Mouse (Mus musculus) embryonic facial prominence, embryonic 14.5 days (tissue): ENCODE measurements around the gene Olfr101. TPM values are rescaled to one million over a fixed set of nuclear protein-coding genes. Genes with fewer than 3 reads are reported as not detected.
A peak's percentile ranks its signal among the peaks of the same experiment; 100 is the strongest.

Experiments used
- ATAC-seq: fragments of 200-750 bp; cut with Nextera tagmentation; 2 replicates; pipeline ENCODE4 v1.8.0; 2017; ENCODE audit warnings: low read depth, moderate number of reproducible peaks, moderate TSS enrichment
- DNase-seq: peaks from one replicate; pipeline ENCODE4 v3.0.0-alpha.2; 2015; ENCODE audit warnings: low spot score
- H3K27ac ChIP-seq: fragments of 300-500 bp; sonication (generic); replicated peaks from 2 replicates; pipeline ENCODE4 v1.5.1; 2014; ENCODE audit warnings: low read depth, mild to moderate bottlenecking, low read length, moderate library complexity
- H3K27me3 ChIP-seq: fragments of 300-500 bp; sonication (generic); replicated peaks from 2 replicates; pipeline ENCODE4 v1.6.1; 2014; ENCODE audit warnings: low read length; ENCODE audit not compliant: control insufficient read depth, insufficient read depth
- H3K36me3 ChIP-seq: fragments of 300-500 bp; sonication (generic); 2 replicates; pipeline ENCODE4 v1.6.1; 2014; ENCODE audit warnings: low read length, mixed read lengths; ENCODE audit not compliant: control insufficient read depth, insufficient read depth
- H3K4me1 ChIP-seq: fragments of 300-500 bp; sonication (generic); 2 replicates; pipeline ENCODE4 v1.6.1; 2014; ENCODE audit warnings: antibody characterized with exemption, low read length; ENCODE audit not compliant: control insufficient read depth, insufficient read depth
- H3K4me2 ChIP-seq: fragments of 300-500 bp; sonication (generic); 2 replicates; pipeline ENCODE4 v1.6.1; 2014; ENCODE audit warnings: low read depth, mild to moderate bottlenecking, low read length, moderate library complexity, mixed read lengths
- H3K4me3 ChIP-seq: fragments of 300-500 bp; sonication (generic); 2 replicates; pipeline ENCODE4 v1.5.1; 2014; ENCODE audit warnings: low read depth, mild to moderate bottlenecking, low read length
- H3K9ac ChIP-seq: fragments of 300-500 bp; sonication (generic); 2 replicates; pipeline ENCODE4 v1.6.1; 2014; ENCODE audit warnings: low read depth, mild to moderate bottlenecking, low read length, moderate library complexity, mixed read lengths
- H3K9me3 ChIP-seq: fragments of 300-500 bp; sonication (generic); 2 replicates; pipeline ENCODE4 v1.6.1; 2016; ENCODE audit warnings: low read length; ENCODE audit not compliant: control insufficient read depth
- WGBS: fragments of 180-500 bp; shearing (Covaris S2); extraction: QIAGEN DNeasy Blood & Tissue Kit; methylation state at CpG from one replicate; pipeline ENCODE4 v1.1.7; 2014; 5-methylcytosine and 5-hydroxymethylcytosine counted together
- polyA plus RNA-seq: library from polyadenylated mRNA; unstranded; fragments of >200 nt; fragmentation: Nextera tagmentation; extraction: Ambion mirVana; gene quantifications from 2 replicates; pipeline ENCODE4 v1.2.1, GENCODE M21; 2014

Gene Olfr101
- polyA plus RNA-seq, 1 experiment from 2014 or later = not detected

DNA sequence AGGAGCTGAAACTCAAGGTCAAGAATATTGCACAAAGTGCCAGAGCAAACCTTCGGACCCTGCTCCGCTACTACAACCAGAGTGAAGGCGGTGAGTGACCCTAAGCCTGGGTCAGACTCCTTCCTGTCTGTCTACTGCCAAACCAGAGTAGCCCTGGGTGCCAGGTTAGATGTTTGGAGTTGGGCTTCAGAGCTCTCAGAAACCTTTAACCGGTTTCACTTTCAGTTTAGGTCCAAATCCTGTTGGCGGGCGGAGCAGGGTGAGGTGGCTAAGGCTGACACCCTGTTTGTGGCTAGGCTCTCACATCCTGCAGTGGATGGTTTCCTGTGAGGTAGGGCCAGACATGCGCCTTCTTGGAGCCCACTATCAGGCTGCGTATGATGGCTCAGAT is 33.4 kb downstream of the Olfr101 start:
- DNase-seq (no peak), ATAC-seq (no peak)

DNA sequence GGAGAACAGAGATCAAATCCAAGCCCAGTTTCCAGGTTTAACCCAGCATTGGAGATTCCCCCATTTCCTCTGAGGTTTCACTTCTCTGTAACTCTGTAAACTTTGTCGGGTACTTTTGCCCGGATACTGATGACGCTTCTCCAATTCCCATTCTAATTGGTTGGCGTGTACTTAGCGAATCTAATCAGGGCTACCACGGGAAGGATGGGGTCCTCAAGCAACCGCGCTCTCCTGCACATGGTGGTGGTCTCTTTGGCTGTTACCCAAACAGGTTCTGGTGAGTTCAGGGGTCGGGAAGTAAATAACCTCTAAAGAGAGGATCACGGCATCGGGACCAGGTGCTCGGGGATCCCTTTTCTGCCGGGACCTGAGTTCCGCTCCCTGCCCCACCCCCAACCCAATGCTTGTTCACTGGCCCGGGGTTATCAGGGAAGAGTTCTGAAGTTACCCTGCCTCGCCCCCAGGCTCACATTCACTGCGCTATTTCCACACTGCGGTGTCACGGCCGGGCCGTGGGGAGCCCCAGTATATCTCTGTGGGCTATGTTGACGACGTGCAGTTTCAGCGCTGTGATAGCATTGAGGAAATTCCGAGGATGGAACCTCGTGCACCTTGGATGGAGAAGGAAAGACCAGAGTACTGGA is 33.9 kb downstream of the Olfr101 start, which contains the start of gene H2-M3:
Gene H2-M3, plus strand, starts transcription at position 163 of the 644 bp plus-strand sequence.
- H3K4me1 ChIP-seq = no peaks in the 10 kb centered on the region
- no peaks in the 10 kb centered on the region for H3K27me3 ChIP-seq
- peak within 1 kb of the TSS; percentile 92 for H3K4me2 ChIP-seq
- peak within 1 kb of the TSS; percentile 53 for H3K4me3 ChIP-seq
- no peak within 1 kb of the TSS for H3K27ac ChIP-seq
- DNase-seq (peak; percentile 84), ATAC-seq (peak; percentile 96)
- no peaks in the 10 kb centered on the region for H3K9me3 ChIP-seq
- 3% methylated on average over 26 of the region's 26 CpGs for WGBS
- H3K36me3 ChIP-seq = no peaks in the 10 kb centered on the region
- peak within 1 kb of the TSS; percentile 38 for H3K9ac ChIP-seq

More for the DNA sequence above, 33.4 kb downstream of the Olfr101 start:
- no peaks in the 10 kb centered on the region for H3K36me3 ChIP-seq
- H3K27me3 ChIP-seq = no peaks in the 10 kb centered on the region
- peak overlapping the region; percentile 92 for H3K4me2 ChIP-seq
- no peak overlapping the region for H3K9ac ChIP-seq
- H3K4me3 ChIP-seq = peak overlapping the region; percentile 53
- H3K9me3 ChIP-seq = no peaks in the 10 kb centered on the region
- no peak overlapping the region for H3K27ac ChIP-seq
- no peaks in the 10 kb centered on the region for H3K4me1 ChIP-seq
- WGBS = 71% methylated on average over 8 of the region's 8 CpGs

DNA sequence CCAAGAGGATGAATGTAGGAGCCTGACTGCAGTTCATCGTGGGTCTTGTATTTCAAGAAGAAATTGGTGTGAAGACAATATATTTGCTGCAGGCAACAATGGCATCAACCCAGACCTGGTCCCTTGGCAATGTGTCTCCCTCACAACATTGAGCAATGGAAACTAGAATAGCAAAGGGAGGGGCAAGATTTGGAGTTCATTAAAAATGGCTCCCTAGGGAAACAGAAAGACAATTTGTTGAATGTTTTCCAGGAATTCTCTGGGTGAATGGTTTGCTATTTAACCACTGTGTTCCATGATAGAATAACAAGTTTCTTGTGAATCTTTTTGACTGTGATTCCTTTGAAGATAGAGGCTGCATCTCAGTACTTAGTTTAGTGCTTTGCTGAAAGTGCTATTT is 40.5 kb downstream of the Olfr101 start, which contains the start of gene Olfr98:
Gene Olfr98, minus strand, starts transcription at position 124 of the 400 bp plus-strand sequence.
- no peak for DNase-seq
- ATAC-seq = no peak
- no peak within 1 kb of the TSS for H3K4me2 ChIP-seq
- 71% methylated on average over 1 of the region's 1 CpGs for WGBS
- H3K4me1 ChIP-seq = no peaks in the 10 kb centered on the region
- no peak within 1 kb of the TSS for H3K9ac ChIP-seq
- no peak within 1 kb of the TSS for H3K27ac ChIP-seq
- no peaks in the 10 kb centered on the region for H3K9me3 ChIP-seq
- no peak within 1 kb of the TSS for H3K4me3 ChIP-seq
- H3K36me3 ChIP-seq = no peaks in the 10 kb centered on the region
- H3K27me3 ChIP-seq = no peaks in the 10 kb centered on the region

DNA sequence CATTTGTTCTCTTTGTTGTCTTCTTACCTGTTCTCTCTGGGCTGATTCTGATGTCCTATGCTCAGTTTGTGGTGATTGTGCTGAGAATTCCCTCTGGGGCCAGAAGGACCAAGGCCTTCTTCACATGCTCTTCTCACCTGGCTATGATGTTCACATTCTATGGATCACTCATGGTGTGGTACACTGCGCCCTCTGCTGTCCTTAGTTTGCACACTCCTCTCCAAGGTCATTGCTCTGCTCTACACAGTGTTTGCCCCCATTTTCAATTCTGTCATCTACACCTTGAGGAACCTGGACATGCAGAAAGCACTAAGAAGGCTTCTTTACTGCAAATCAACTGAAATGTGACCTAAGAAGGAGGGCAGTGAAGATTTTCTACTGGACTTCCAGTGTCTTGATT is 53.6 kb downstream of the Olfr101 start:
- 20% methylated on average over 1 of the region's 1 CpGs for WGBS

DNA sequence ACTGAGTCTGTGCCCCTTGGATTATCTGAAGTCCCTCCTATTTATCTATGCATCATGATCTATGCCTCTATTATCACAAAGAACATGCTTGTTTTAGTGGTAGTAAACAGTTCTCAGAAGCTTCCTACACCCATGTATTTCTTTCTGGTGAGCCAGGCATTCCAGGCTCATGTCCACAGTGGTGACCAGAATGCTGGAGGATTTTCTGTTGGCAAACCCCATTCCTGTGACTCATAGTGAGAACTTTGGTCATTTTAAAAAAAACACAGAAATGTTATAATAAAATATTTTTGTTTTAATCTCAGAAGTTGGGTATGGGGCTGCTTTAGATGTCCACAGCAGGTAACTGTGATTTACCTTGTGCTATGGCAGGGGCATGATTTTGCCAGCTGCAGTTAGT is 54.7 kb downstream of the Olfr101 start:
- DNase-seq = no peak
- Histone ChIP-seq H3K4me3 (no peak overlapping the region), H3K9ac (no peak overlapping the region), H3K36me3 (no peaks in the 10 kb centered on the region), H3K4me1 (no peaks in the 10 kb centered on the region), H3K4me2 (no peak overlapping the region), H3K9me3 (no peaks in the 10 kb centered on the region), H3K27me3 (no peaks in the 10 kb centered on the region), H3K27ac (no peak overlapping the region)
- no peak for ATAC-seq

More for the DNA sequence above, 53.6 kb downstream of the Olfr101 start:
- Histone ChIP-seq H3K4me1 (no peaks in the 10 kb centered on the region), H3K4me2 (no peak overlapping the region), H3K27me3 (no peaks in the 10 kb centered on the region), H3K4me3 (no peak overlapping the region), H3K36me3 (no peaks in the 10 kb centered on the region), H3K27ac (no peak overlapping the region), H3K9me3 (no peaks in the 10 kb centered on the region), H3K9ac (no peak overlapping the region)
- DNase-seq (no peak), ATAC-seq (no peak)

Other genes with a start within 250 kb of the Olfr101 start
- 0.12 TPM in 1 of 2 replicates, not detected in the other for gene Olfr90, start 215.8 kb downstream of the Olfr101 start, polyA plus RNA-seq
- 0.04 TPM in 1 of 2 replicates, not detected in the other for gene Olfr91, start 206.0 kb downstream of the Olfr101 start, polyA plus RNA-seq
- not detected in 2 replicates for gene Olfr92, start 184.2 kb downstream of the Olfr101 start, polyA plus RNA-seq
- gene Olfr93, start 142.8 kb downstream of the Olfr101 start, polyA plus RNA-seq = not detected in 2 replicates
- 0.22 TPM in 1 of 2 replicates, not detected in the other for gene Ubd, start 110.4 kb downstream of the Olfr101 start, polyA plus RNA-seq
- 0.10 and 0.21 TPM in 2 replicates for gene Olfr94, start 103.3 kb downstream of the Olfr101 start, polyA plus RNA-seq
- gene Olfr95, start 91.2 kb downstream of the Olfr101 start, polyA plus RNA-seq = not detected in 2 replicates
- gene Olfr96, start 84.2 kb downstream of the Olfr101 start, polyA plus RNA-seq = 0.29 TPM in 1 of 2 replicates, not detected in the other
- gene Olfr97, start 67.0 kb downstream of the Olfr101 start, polyA plus RNA-seq = not detected in 2 replicates
- not detected in 2 replicates for gene Olfr98, start 40.6 kb downstream of the Olfr101 start, polyA plus RNA-seq
- gene H2-M3, start 34.1 kb downstream of the Olfr101 start, polyA plus RNA-seq = 1.5 and 2.1 TPM in 2 replicates
- gene Olfr99, start 20.9 kb downstream of the Olfr101 start, polyA plus RNA-seq = 0.25 TPM in 1 of 2 replicates, not detected in the other
- gene Olfr102, start 12.7 kb upstream of the Olfr101 start, polyA plus RNA-seq = not detected in 2 replicates
- gene Olfr103, start 35.4 kb upstream of the Olfr101 start, polyA plus RNA-seq = 0.18 TPM in 1 of 2 replicates, not detected in the other
- gene Olfr104-ps, start 55.3 kb upstream of the Olfr101 start, polyA plus RNA-seq = 0.08 TPM in 1 of 2 replicates, not detected in the other
- not detected in 2 replicates for gene Olfr105-ps, start 74.7 kb upstream of the Olfr101 start, polyA plus RNA-seq
- not detected in 2 replicates for gene Olfr106-ps, start 86.1 kb upstream of the Olfr101 start, polyA plus RNA-seq
- gene Olfr107, start 94.9 kb upstream of the Olfr101 start, polyA plus RNA-seq = not detected in 2 replicates
- gene Olfr108, start 141.2 kb upstream of the Olfr101 start, polyA plus RNA-seq = not detected in 2 replicates
- gene Olfr109, start 154.6 kb upstream of the Olfr101 start, polyA plus RNA-seq = not detected in 2 replicates
- gene H2-M2, start 179.2 kb upstream of the Olfr101 start, polyA plus RNA-seq = not detected in 2 replicates
- 0.12 TPM in 1 of 2 replicates, not detected in the other for gene Olfr110, start 188.2 kb upstream of the Olfr101 start, polyA plus RNA-seq
- not detected in 2 replicates for gene Olfr111, start 203.7 kb upstream of the Olfr101 start, polyA plus RNA-seq